Mouse (Mus musculus) lung, postnatal 10 days (tissue): ENCODE results near the gene Madd.
"Not testable (repeated sequence)": the region's sequence is repeated elsewhere in the genome, so short reads cannot be mapped to it uniquely, and the experiment has no call there.

Source experiments
- DNase-seq: peaks from one replicate; pipeline ENCODE4 v3.0.0; 2021

Madd gene

DNA sequence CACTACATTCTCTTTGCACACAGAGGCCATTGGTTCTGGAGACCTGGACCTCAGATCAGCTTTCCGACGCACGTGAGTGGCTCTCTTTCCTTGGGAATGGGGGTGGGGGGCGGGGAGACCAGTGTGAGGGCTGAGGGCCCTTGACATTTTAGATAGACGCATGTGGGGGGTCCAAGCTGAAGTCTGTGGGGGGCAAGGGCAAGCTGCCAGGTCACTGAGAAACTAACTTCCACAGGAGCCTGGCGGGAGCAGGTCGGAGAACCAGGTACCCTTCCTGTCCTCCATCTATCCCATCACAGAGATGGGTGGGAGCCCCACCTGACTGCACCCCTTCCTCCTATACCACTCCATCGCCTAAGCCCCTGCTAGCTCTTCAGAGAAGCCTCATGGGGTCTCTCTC is 62.1 kb downstream of the Madd start:
- no peak for DNase-seq

DNA sequence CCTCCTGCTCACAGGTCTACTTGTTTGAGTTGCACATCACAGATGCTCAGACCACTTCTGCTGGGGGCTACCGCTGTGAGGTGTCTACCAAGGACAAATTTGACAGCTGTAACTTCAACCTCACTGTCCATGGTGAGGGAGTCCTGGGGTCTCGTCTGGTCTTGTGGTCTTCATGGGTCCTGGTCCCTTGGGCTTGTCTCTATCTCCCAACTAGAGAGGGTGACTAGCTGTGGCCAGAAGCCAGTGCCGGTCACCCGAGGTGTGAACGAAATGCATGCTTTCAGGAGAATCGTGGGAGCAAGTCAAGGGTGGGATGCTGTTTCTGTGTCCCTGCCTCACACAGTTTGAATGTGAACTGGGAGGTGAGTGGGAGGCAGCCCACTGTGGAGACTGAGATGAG is 62.6 kb downstream of the Madd start:
- no peak for DNase-seq

DNA sequence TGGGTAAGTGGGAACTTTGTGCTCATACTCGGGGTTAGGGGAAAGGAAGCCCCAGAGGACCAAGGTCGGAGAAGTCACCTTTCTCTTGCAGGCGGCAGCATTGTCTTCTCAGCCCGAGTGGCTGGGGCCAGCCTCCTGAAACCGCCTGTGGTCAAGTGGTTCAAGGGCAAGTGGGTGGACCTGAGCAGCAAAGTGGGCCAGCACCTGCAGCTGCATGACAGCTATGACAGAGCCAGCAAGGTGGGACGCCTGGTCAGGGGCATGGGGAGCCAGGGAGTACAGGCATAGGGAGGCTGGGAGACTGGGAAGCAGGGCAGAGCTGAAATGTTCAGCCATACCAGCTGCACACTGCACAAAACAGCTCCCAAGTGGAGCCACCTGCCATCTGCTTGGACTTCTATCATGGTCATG is 63.4 kb downstream of the Madd start:
- DNase-seq = no peak

DNA sequence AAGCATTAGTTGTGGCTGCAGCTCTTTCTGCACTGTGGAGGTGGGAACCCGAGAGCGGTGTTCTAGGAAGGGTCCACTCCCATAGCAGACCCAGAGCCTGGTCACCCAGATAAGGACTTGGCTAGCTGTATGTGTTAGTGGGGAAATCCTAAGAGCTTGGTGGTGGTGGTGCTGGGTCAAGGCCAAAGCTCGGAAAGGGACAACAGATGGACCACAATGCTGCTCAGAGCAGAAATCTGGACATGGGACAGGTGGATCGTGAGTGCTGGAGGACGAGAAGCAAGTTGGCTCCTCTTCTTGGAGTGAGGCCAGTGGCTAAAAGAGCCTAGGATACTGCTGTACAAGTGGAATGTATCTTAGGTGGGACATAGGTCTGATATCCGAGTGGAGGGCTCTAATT is 64.1 kb downstream of the Madd start:
- no peak for DNase-seq

DNA sequence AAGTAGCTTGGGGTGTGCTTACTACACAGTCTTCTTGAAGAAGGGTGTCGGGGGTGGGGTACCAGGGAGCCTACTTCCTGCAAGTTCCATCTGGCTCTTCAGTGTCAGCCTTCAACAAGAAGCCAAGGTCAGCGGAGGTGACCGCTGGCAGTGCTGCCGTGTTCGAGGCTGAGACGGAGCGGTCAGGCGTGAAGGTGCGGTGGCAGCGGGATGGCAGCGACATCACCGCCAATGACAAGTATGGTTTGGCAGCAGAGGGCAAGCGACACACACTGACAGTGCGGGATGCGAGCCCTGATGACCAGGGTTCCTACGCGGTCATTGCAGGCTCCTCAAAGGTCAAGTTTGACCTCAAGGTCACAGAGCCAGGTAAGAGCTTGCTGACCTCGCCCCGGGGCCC is 64.6 kb downstream of the Madd start:
- no peak for DNase-seq

DNA sequence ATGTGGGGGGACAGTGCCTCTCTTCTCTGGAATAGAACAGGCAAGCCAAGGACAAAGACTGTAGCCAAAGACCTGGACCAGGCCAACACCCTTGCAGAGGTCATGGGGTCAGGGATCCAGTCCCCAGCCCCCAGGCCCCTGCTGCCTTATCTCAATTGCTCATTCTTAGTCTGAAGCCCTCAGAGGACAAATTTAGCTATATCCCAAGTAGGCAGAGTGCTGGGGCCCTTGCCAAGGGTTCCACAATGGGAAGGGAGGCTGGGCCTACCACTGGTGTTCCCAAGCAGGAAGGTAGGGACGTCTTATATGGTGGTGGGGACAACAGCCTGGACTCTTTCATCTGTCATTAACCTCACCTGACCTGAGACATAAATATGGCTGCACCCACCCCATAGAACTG is 65.0 kb downstream of the Madd start:
- no peak for DNase-seq

DNA sequence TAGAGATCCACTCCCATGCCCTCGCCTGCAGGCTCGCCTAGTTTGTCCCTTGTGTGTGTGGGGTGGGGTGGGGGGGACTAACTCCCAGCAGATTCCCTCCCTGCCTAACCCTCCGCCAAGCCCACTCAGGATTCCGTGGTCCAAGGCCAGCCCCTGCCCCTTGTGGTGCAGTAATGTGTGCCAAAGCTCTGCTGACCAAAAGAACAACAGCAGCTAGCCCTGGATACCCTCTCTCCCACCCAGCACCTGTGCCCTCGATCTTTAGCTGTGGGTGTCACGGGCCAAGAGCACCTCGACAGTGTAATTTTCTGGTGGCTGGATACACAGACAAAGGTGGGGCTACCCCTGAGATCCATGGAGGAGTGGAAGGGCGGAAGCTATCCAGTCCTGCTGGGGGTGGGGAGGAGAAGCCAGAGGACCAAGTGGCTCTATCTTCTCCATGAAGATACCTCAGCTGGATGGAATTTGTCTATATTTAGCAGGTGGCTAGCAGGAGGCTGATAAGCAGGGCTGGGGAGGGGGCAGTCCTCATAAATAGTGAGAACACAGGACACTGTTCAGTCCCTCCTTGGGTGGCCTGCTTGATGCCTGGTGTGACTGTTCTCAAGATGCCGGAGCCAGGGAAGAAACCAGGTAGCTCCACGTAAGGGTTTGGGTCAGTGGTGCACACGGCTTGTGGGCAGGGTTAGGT is 65.9 kb downstream of the Madd start, which contains the start of gene Mybpc3:
Gene Mybpc3, plus strand, starts transcription at position 560 of the 691 bp plus-strand sequence.
- DNase-seq = no peak

DNA sequence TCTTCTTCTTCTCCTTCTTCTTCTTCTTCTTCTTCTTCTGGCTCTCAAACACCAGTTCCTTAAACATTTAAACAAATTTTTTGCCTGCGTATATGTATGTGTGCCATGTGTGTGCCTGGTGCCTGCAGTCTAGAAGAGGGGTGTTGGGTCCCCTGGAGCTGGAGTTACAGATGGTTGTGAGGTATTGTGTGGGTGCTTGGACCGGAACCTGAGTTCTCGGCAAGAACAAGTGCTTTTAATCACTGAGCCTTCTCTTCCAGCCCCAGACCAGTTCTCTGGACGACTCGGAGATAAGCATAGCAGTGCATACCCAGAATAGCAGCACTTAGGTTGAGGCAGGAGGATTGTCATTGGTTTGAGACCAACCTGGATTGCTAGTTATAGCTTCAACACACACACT is 66.8 kb downstream of the Madd start:
- DNase-seq = no peak

DNA sequence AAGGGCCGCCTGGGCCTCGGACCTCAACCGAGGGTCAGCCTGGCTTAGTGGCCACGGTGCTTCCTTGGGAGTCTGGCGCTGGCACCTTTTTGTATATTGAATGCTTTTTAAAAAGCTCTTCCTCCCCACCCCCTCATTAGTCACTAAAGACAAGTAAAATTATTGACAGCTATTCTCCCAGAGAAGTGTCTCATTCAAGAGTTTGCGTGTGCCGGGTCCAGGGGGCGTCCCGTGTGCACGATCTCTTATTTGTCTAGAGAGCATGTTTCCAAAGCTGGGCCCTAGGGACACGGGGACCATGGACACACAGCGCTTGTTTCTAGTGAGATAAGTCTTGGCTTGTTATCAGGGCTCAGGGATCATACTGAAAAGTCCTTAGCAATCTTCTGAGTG is 68.1 kb downstream of the Madd start:
- no peak for DNase-seq

DNA sequence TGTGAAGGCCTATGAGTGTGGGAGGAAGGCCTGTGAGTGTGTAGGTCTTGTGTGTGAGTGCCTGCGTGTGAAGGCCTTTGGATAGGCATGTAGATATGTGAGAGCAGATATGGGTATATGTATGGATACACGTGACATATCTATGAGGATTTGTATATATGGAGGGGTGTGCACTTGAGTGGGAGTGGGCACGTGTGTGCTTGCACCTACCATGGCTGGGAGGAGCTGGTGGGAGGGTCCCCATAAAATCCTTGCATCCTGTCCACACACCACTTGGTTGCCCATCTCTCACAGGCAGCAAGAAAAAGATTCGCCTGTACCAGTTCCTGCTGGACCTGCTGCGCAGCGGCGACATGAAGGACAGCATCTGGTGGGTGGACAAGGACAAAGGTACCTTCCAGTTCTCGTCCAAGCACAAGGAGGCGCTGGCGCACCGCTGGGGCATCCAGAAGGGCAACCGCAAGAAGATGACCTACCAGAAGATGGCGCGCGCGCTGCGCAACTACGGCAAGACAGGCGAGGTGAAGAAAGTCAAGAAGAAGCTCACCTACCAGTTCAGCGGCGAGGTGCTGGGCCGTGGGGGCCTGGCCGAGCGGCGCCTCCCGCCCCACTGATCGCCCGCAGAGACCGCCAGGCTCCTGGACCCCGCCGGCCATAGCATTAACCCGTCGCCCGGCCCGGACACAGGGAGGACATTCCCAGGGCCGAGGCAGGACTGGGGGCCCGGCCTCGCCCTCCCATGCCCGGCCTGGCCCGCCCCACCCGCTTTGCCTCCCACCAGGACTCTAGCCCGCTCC is 68.7 kb downstream of the Madd start:
- peak; percentile 98 for DNase-seq

DNA sequence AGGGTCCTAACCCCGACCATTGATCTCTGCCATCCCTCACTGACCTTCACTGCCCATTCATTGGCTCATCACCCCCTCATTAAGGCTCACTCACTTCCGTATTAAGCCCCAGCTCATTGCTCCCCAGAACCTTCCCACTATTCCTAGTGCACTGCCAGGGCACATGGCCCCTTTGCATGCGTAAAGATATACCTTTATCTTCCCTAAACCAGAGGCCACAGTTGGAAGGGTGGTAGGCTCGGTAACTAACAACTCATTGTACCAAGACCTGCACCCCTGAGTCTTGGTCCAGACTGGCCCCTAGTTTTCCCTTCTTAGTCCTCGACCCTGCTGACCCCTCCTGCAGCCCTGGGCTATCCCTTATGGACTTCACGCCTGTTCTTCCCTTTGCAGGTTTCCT is 69.8 kb downstream of the Madd start:
- DNase-seq = no peak

DNA sequence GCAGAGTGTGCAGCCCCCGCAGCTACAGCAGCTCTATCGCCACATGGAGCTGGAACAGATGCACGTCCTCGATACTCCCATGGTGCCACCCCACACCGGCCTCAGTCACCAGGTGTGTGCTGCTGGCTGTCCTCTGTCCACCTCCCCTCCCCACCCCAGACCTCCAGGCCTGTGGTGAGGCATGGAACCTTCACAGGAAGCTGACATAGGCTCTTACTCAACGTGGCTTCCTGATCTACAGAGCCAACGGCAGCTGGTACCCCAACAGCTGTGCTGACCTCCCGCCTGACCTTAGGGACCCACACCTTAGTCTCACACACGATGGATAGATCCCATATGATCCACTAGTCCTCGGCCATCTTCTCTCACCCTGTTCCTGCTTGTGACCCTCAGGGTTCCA is 70.3 kb downstream of the Madd start:
- no peak for DNase-seq

DNA sequence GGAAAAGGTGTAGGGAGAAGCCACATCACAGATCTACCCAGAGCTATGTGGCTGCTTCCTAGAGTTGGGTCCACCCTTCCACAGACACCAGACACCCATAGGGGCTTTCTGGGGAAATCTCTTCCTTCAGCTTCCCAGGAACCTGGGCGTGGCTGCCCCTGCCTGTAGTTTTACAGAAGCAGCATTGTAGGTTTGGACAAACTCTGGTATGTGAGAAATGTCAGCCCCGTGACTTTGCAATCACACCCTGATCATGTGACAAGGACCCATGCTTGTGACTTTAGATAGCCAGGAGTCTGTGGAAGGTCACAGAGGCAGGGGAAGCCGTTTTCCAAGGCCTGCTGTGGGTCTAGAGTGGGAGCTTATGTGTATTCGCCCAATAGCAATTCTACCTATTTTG is 71.1 kb downstream of the Madd start:
- peak; percentile 33 for DNase-seq

DNA sequence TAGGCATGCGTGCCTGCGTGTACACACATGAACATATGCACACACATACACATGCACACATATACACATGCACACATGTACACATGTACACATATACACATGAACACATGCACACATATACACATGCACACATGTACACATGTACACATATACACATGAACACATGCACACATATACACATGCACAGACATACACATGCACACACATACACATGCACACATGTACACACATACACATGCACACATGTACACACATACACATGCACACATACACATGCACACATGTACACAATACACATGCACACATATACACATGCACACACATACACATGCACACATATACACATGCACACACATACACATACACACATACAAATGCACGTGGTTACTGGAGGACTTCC is 71.8 kb downstream of the Madd start:
- DNase-seq = not testable (repeated sequence)

DNA sequence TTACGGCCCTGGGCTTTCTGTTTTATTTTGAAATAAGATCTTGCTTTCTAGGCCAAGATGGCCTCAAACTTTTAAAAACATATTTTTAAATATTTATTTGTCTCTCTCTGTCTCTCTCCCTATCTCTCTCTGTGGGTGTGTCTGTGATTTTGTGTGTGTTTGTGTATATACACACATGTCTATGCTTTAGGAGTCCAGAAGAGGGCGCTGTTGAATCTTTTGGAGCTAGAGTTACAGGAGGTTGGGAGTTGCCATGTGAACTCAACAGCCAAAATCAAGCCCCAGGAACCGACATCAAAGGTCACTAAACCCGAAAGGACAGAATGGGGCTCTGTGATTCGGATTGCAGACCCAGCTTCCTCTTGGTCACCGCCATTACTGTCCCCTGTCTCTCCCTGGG is 73.2 kb downstream of the Madd start:
- no peak for DNase-seq

DNA sequence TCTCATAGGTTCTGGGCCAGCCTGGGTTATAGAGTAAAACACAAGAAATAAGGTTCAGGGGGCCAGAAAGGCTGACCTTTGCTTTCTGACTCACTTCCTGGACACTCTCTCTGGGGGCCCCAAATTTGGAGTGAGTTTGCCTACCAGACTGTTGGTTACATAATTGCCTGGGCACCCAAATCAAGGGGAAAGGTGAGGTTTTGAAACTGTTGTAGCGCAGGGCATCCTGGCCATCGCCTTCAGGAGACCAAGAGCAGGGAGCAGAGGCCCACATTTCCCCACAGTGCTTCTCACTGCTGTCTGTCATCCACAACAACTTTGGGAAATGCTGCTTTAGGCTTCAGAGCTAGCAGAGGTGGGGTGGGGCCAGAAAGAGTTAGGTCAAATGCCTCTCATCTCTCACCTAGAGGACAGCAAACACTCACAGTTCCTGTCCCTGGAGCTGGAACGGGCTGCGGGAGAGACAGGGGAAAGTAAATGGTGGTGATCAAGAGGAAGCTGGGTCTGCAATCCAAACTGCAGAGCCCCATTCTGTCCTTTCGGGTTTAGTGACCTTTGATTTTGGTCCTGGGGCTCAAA is 73.7 kb downstream of the Madd start:
- no peak for DNase-seq

DNA sequence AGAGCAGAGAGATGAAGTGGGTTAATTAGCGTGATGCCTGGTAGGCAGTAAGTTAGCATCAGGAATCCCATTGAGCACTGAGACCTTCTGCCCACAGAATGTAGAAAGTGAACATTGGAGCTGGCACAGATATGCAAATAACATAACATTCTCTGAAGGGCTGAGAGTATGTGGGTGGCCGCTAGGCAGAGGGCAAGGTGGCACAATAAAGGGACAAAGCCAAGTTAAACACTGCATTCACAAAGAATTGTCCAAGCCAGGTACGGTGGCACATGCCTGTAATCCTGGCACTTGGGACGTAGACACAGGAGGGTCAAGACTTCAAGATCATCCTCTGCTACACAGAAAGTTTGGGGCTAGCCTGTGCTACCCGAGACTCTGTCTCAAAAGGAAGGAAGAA is 74.4 kb downstream of the Madd start:
- no peak for DNase-seq

DNA sequence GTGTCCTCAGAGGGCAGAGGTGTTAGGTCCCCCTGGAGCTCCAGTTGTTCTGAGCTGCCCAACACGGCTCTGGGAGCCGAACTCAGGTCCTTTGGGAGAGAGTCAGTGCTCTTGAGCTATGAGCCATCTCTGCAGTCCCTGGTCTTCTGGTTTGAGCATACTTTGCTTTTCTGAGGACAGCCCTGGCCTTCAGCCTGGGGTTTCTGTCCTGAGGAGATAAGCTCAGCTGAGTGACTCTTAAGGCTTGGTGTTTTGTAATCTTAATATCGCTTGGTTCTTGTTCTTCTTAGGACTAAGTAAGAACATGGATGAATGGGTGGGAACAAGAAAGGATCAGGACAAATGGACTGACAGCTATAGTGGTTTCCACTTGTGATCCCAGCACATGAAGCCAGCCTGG is 75.5 kb downstream of the Madd start:
- no peak for DNase-seq

DNA sequence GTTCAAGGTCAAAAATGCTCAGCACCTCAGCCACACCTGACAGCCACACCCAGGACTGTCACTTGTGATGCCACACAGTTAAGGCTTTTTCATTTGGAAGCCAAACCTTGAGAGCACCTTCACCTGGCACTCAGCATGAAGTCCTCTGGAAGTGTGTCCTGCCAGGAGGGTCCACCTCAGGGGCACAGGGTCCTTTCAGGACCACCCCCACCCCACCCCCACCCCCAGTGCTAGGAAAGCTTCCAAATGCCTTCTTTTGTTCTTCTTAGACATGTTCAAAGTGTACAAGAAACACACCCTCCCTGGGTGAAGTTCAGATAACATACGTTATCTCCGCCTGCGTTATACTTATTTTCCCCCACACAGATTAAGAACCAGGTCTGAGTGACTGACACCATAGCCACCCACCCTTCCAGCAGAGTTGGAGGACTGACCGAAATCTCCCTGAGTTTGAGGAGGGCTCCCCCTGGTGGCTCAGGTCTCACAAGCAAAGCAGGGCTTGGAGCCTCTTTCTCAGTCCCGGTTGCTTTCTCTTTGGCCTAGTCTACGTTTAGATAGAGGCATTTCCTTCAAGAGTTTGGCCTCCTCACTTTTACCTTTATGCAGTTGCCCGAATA is 82.4 kb downstream of the Madd start:
- peak; percentile 96 for DNase-seq

DNA sequence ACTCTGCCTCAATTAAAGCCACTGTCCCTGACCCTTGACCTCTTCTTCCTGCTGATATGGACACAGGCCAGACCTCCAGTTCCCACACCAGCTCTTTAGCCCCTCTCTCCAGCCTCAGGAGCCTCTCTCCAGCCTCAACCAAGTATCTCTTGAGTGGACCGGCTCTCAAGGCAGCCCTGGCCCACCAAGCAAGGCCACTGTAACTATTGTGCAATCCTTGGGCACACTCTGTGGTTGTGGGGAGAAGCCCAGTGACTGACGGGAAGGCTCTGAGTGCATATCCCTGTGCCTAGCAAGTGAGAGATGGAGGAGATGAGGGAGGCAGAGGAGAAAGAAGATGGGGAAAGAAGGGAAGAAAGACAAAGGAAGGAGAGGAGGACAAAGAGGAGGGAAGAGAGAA is 85.5 kb downstream of the Madd start:
- DNase-seq = no peak

DNA sequence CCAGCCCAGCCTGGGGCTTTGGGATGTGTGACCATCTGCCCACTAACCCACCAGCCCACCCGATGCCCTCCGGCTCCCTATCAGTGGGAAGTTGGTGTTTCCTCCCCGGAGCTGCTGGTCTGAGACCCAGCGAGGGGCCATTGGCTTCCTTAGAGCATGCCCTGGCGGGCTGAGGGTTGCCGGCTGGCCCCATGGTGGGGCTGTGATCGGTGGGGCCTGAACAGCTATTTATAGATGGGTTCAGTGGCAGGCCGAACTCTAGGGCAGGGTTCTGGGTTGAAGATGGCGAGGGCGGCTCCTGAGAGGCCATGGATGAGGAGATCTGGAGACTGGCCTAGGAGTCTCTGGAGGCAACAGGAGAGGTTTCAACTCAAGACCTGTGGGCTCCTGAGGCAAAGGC is 86.6 kb downstream of the Madd start:
- no peak for DNase-seq

DNA sequence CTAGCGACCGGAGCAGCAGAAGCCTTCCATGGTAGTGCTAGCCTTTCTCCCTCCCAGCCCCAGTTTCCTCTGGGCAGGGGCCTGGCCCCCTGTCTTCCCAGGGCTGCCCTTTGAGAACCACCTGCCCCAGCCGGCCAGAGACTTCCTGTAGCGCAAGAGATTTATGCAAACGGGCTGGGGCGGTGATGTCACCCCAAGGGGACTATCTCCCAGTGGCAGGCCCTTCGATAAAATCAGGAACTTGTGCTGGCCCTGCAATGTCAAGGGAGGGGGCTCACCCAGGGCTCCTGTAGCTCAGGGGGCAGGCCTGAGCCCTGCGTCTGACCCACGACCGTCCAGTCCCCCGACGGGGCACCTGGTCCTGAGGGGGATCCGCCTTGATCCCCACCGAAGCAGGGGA is 87.1 kb downstream of the Madd start:
- DNase-seq = no peak

DNA sequence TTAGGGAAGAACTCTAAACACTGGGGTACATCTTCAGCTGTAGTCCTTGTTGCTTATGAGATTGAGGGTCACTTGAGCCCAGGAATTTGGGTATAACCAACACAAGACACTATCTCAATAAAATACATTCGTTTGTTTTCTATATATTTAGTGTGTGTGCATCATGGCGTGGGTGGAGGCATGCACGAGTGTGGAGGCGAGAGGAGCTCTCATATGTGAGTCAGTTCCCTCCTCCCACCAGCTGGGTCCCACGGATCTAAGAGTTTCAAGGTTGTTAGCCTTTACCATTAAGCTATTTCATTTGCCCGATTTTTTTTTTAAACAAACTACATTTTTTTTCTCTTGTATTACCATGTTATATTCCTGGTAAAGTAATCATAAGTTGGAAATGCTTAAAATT is 92.8 kb downstream of the Madd start:
- DNase-seq = no peak

DNA sequence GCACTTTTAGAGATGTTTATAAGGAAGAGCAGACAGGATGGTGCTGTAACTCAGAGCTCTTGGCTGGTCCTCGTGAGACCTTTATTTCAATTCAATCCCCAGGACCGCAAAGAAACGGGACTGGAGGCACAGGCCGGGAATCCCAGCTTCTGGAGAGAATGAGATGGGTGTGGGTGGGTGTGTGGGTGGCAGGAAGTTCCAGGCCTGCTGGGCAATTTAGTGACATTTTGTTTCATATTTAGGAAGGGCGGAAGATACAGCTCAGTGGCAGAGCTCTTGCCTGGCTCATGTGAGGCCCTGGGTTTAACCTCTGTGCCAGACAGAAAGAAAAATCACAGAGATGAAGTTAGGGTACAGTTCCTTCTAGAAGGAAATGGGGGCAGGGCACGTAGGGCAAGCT is 93.4 kb downstream of the Madd start:
- no peak for DNase-seq
